Mouse (Mus musculus): Measurements from ENCODE around the gene Olfr410.

- no peak for TF ChIP-seq CTCF (IDR thresholded peaks at IDR 0.05; ENCODE audit: control insufficient read depth, insufficient read depth, insufficient replicate concordance, low read depth, low read length)
- TF ChIP-seq POLR2A (IDR thresholded peaks at IDR 0.05; ENCODE audit: control insufficient read depth, low read depth, low read length) = no peak
These were observed at the start of gene Olfr410 for GRCm38 (mm10) chr11:74337931-74338330.
